Mouse (Mus musculus) stomach, embryonic 15.5 days (tissue): Measurements from ENCODE around the gene Slco4a1. TPM values are rescaled to one million over a fixed set of nuclear protein-coding genes. Genes with fewer than 3 reads are reported as not detected.
A peak's percentile ranks its signal among the peaks of the same experiment; 100 is the strongest.

Experiments used
- ATAC-seq: fragments of 200-750 bp; cut with Nextera tagmentation; 2 replicates; pipeline ENCODE4 v1.8.0; 2017; ENCODE audit warnings: low read depth, moderate number of reproducible peaks, moderate TSS enrichment; ENCODE audit not compliant: insufficient read depth, low FRiP score
- H3K27ac ChIP-seq: fragments of 300-500 bp; sonication (generic); 2 replicates; pipeline ENCODE4 v1.5.1; 2015; ENCODE audit warnings: mild to moderate bottlenecking, inconsistent platforms
- H3K27me3 ChIP-seq: fragments of 300-500 bp; sonication (generic); replicated peaks from 2 replicates; pipeline ENCODE4 v1.6.1; 2015; ENCODE audit warnings: inconsistent platforms
- H3K36me3 ChIP-seq: fragments of 300-500 bp; sonication (generic); 2 replicates; pipeline ENCODE4 v1.6.1; 2015; ENCODE audit warnings: inconsistent platforms
- H3K4me1 ChIP-seq: fragments of 300-500 bp; sonication (generic); 2 replicates; pipeline ENCODE4 v1.6.1; 2015; ENCODE audit warnings: inconsistent platforms
- H3K4me2 ChIP-seq: fragments of 300-500 bp; sonication (generic); 2 replicates; pipeline ENCODE4 v1.6.1; 2015; ENCODE audit warnings: mild to moderate bottlenecking, inconsistent platforms
- H3K4me3 ChIP-seq: fragments of 300-500 bp; sonication (generic); replicated peaks from 2 replicates; pipeline ENCODE4 v1.5.1; 2015; ENCODE audit warnings: inconsistent platforms
- H3K9ac ChIP-seq: fragments of 300-500 bp; sonication (generic); 2 replicates; pipeline ENCODE4 v1.6.1; 2015; ENCODE audit warnings: inconsistent platforms
- H3K9me3 ChIP-seq: fragments of 300-500 bp; sonication (generic); 2 replicates; pipeline ENCODE4 v1.6.1; 2016; ENCODE audit warnings: inconsistent platforms
- WGBS: fragments of 180-500 bp; shearing (Covaris S2); methylation state at CpG from one replicate; pipeline ENCODE4 v1.1.7; 2015; 5-methylcytosine and 5-hydroxymethylcytosine counted together
- polyA plus RNA-seq: library from polyadenylated mRNA; unstranded; fragments of >200 nt; fragmentation: Nextera tagmentation; extraction: Ambion mirVana; gene quantifications from 2 replicates; pipeline ENCODE4 v1.2.1, GENCODE M21; 2015

Gene Slco4a1
- polyA plus RNA-seq = 3.1 and 4.0 TPM in 2 replicates

GRCm38 (mm10) chr2:180455723-180456698 lies at the start of gene Slco4a1:
Slco4a1 (plus strand) TSS chr2:180456245.
- Histone ChIP-seq H3K36me3 (no peaks in the 10 kb centered on the region), H3K4me3 (peak within 1 kb of the TSS; percentile 46), H3K27ac (no peak within 1 kb of the TSS), H3K4me2 (peak within 1 kb of the TSS; percentile 88), H3K4me1 (peaks cover 15% of the 10 kb centered on the region), H3K27me3 (peaks cover 22% of the 10 kb centered on the region; the same call in 1 of the 2 replicates), H3K9ac (0 out of 2 replicates have a peak within 1 kb of the TSS, but pooled peaks have one; percentile 4), H3K9me3 (no peaks in the 10 kb centered on the region)
- WGBS = 2% methylated on average over 65 of the region's 65 CpGs
- ATAC-seq = peak; percentile 94

- H3K27ac ChIP-seq = no peak overlapping the region
- no peak overlapping the region for H3K9ac ChIP-seq
- H3K4me3 ChIP-seq = no peak overlapping the region
- WGBS = 18% methylated on average over 2 of the region's 2 CpGs
- H3K36me3 ChIP-seq = no peaks in the 10 kb centered on the region
- no peak overlapping the region for H3K4me2 ChIP-seq
- H3K9me3 ChIP-seq = no peaks in the 10 kb centered on the region
- no peak for ATAC-seq
- no peaks in the 10 kb centered on the region for H3K27me3 ChIP-seq
- H3K4me1 ChIP-seq = no peaks in the 10 kb centered on the region
These were observed 47.6 kb upstream of the Slco4a1 start for GRCm38 (mm10) chr2:180408410-180408809.

GRCm38 (mm10) chr2:180410432-180410831 lies 45.6 kb upstream of the Slco4a1 start:
- Histone ChIP-seq H3K27me3 (no peaks in the 10 kb centered on the region), H3K9me3 (no peaks in the 10 kb centered on the region), H3K4me2 (no peak overlapping the region), H3K27ac (no peak overlapping the region), H3K36me3 (no peaks in the 10 kb centered on the region), H3K9ac (no peak overlapping the region), H3K4me1 (no peaks in the 10 kb centered on the region), H3K4me3 (no peak overlapping the region)
- 61% methylated on average over 8 of the region's 8 CpGs for WGBS
- no peak for ATAC-seq

- Histone ChIP-seq H3K4me3 (no peak overlapping the region), H3K4me1 (no peaks in the 10 kb centered on the region), H3K27ac (no peak overlapping the region), H3K9me3 (no peaks in the 10 kb centered on the region), H3K27me3 (no peaks in the 10 kb centered on the region), H3K9ac (no peak overlapping the region), H3K4me2 (no peak overlapping the region), H3K36me3 (no peaks in the 10 kb centered on the region)
- no peak for ATAC-seq
- 11% methylated on average over 8 of the region's 8 CpGs for whole genome bisulfite sequencing
These were observed 45.0 kb upstream of the Slco4a1 start for GRCm38 (mm10) chr2:180411013-180411412.

GRCm38 (mm10) chr2:180415627-180416026 lies 40.4 kb upstream of the Slco4a1 start:
- WGBS = 56% methylated on average over 3 of the region's 3 CpGs
- Histone ChIP-seq H3K36me3 (no peaks in the 10 kb centered on the region), H3K4me1 (no peaks in the 10 kb centered on the region), H3K9ac (no peak overlapping the region), H3K4me3 (no peak overlapping the region), H3K9me3 (no peaks in the 10 kb centered on the region), H3K4me2 (no peak overlapping the region), H3K27ac (no peak overlapping the region), H3K27me3 (no peaks in the 10 kb centered on the region)
- ATAC-seq = no peak

- no peak overlapping the region for H3K4me2 ChIP-seq
- H3K27me3 ChIP-seq = no peaks in the 10 kb centered on the region
- WGBS = 12% methylated on average over 9 of the region's 9 CpGs
- no peak overlapping the region for H3K4me3 ChIP-seq
- H3K9me3 ChIP-seq = no peaks in the 10 kb centered on the region
- no peak overlapping the region for H3K9ac ChIP-seq
- no peaks in the 10 kb centered on the region for H3K36me3 ChIP-seq
- no peaks in the 10 kb centered on the region for H3K4me1 ChIP-seq
- no peak for ATAC-seq
- no peak overlapping the region for H3K27ac ChIP-seq
These were observed 38.3 kb upstream of the Slco4a1 start for GRCm38 (mm10) chr2:180417731-180418130.

- ATAC-seq = no peak
- H3K27me3 ChIP-seq = no peaks in the 10 kb centered on the region
- H3K4me3 ChIP-seq = no peak overlapping the region
- H3K9ac ChIP-seq = no peak overlapping the region
- 74% methylated on average over 3 of the region's 3 CpGs for WGBS
- H3K9me3 ChIP-seq = no peaks in the 10 kb centered on the region
- H3K4me2 ChIP-seq = no peak overlapping the region
- H3K27ac ChIP-seq = no peak overlapping the region
- no peaks in the 10 kb centered on the region for H3K4me1 ChIP-seq
- no peaks in the 10 kb centered on the region for H3K36me3 ChIP-seq
These were observed 35.4 kb upstream of the Slco4a1 start for GRCm38 (mm10) chr2:180420641-180421040.

GRCm38 (mm10) chr2:180425115-180425514 lies 30.9 kb upstream of the Slco4a1 start:
- Histone ChIP-seq H3K36me3 (no peaks in the 10 kb centered on the region), H3K9me3 (no peaks in the 10 kb centered on the region), H3K4me1 (no peaks in the 10 kb centered on the region), H3K27ac (no peak overlapping the region), H3K4me3 (no peak overlapping the region), H3K27me3 (no peaks in the 10 kb centered on the region), H3K9ac (no peak overlapping the region), H3K4me2 (no peak overlapping the region)
- no peak for ATAC-seq
- 28% methylated on average over 2 of the region's 2 CpGs for WGBS

- no peak for ATAC-seq
- Histone ChIP-seq H3K4me2 (no peak overlapping the region), H3K36me3 (no peaks in the 10 kb centered on the region), H3K4me3 (no peak overlapping the region), H3K4me1 (no peaks in the 10 kb centered on the region), H3K9me3 (no peaks in the 10 kb centered on the region), H3K27me3 (no peaks in the 10 kb centered on the region; the same call in 1 of the 2 replicates), H3K27ac (no peak overlapping the region), H3K9ac (no peak overlapping the region)
- whole genome bisulfite sequencing = 53% methylated on average over 8 of the region's 8 CpGs
These were observed 29.0 kb upstream of the Slco4a1 start for GRCm38 (mm10) chr2:180427073-180427472.

GRCm38 (mm10) chr2:180428331-180428730 lies 27.7 kb upstream of the Slco4a1 start:
- H3K9ac ChIP-seq = no peak overlapping the region
- no peak for ATAC-seq
- no peaks in the 10 kb centered on the region; the same call in 1 of the 2 replicates for H3K27me3 ChIP-seq
- H3K9me3 ChIP-seq = no peaks in the 10 kb centered on the region
- WGBS = 27% methylated on average over 2 of the region's 2 CpGs
- H3K4me1 ChIP-seq = no peaks in the 10 kb centered on the region
- H3K27ac ChIP-seq = no peak overlapping the region
- H3K36me3 ChIP-seq = no peaks in the 10 kb centered on the region
- H3K4me2 ChIP-seq = no peak overlapping the region
- H3K4me3 ChIP-seq = no peak overlapping the region

GRCm38 (mm10) chr2:180430648-180431047 lies 25.4 kb upstream of the Slco4a1 start:
- no peak overlapping the region for H3K27ac ChIP-seq
- no peak for ATAC-seq
- H3K36me3 ChIP-seq = no peaks in the 10 kb centered on the region
- H3K9me3 ChIP-seq = no peaks in the 10 kb centered on the region
- H3K9ac ChIP-seq = no peak overlapping the region
- 71% methylated on average over 11 of the region's 11 CpGs for WGBS
- H3K27me3 ChIP-seq = no peaks in the 10 kb centered on the region; the same call in 1 of the 2 replicates
- H3K4me1 ChIP-seq = no peaks in the 10 kb centered on the region
- H3K4me2 ChIP-seq = no peak overlapping the region
- no peak overlapping the region for H3K4me3 ChIP-seq

- H3K4me1 ChIP-seq = no peaks in the 10 kb centered on the region
- no peaks in the 10 kb centered on the region for H3K9me3 ChIP-seq
- H3K9ac ChIP-seq = no peak overlapping the region
- H3K27me3 ChIP-seq = no peaks in the 10 kb centered on the region; the same call in 1 of the 2 replicates
- ATAC-seq = no peak
- H3K4me3 ChIP-seq = no peak overlapping the region
- no peaks in the 10 kb centered on the region for H3K36me3 ChIP-seq
- H3K27ac ChIP-seq = no peak overlapping the region
- WGBS = 16% methylated on average over 10 of the region's 10 CpGs
- H3K4me2 ChIP-seq = no peak overlapping the region
These were observed 23.9 kb upstream of the Slco4a1 start for GRCm38 (mm10) chr2:180432042-180432668.
